Mouse (Mus musculus) midbrain, postnatal 0 days (tissue): Measurements from ENCODE around the gene Zfp42. TPM values are rescaled to one million over a fixed set of nuclear protein-coding genes. Genes with fewer than 3 reads are reported as not detected.
"Not testable (repeated sequence)": the region's sequence is repeated elsewhere in the genome, so short reads cannot be mapped to it uniquely, and the experiment has no call there.

Experiments
- ATAC-seq: fragments of 200-750 bp; cut with Nextera tagmentation; 2 replicates; pipeline ENCODE4 v1.8.0; 2017; ENCODE audit warnings: moderate number of reproducible peaks, mild to moderate bottlenecking, moderate TSS enrichment, moderate library complexity; ENCODE audit not compliant: low FRiP score
- DNase-seq: peaks from one replicate; pipeline ENCODE4 v3.0.0-alpha.2; 2015; ENCODE audit warnings: low spot score
- H3K27ac ChIP-seq: fragments of 300-500 bp; sonication (generic); 2 replicates; pipeline ENCODE4 v1.5.1; 2014; ENCODE audit warnings: low read depth, mild to moderate bottlenecking, low read length, mixed read lengths
- H3K27me3 ChIP-seq: fragments of 300-500 bp; sonication (generic); 2 replicates; pipeline ENCODE4 v1.6.1; 2014; ENCODE audit warnings: low read length, control low read depth, mixed read lengths; ENCODE audit not compliant: insufficient read depth
- H3K36me3 ChIP-seq: fragments of 300-500 bp; sonication (generic); 2 replicates; pipeline ENCODE4 v1.6.1; 2014; ENCODE audit warnings: low read length, control low read depth, mixed read lengths; ENCODE audit not compliant: insufficient read depth
- H3K4me1 ChIP-seq: fragments of 300-500 bp; sonication (generic); 2 replicates; pipeline ENCODE4 v1.6.1; 2014; ENCODE audit warnings: mild to moderate bottlenecking, control low read depth, antibody characterized with exemption, low read length, mixed read lengths; ENCODE audit not compliant: insufficient read depth
- H3K4me2 ChIP-seq: fragments of 300-500 bp; sonication (generic); 2 replicates; pipeline ENCODE4 v1.6.1; 2014; ENCODE audit warnings: low read depth, mild to moderate bottlenecking, low read length, mixed read lengths; ENCODE audit not compliant: poor library complexity, severe bottlenecking
- H3K4me3 ChIP-seq: fragments of 300-500 bp; sonication (generic); 2 replicates; pipeline ENCODE4 v1.5.1; 2014; ENCODE audit warnings: low read depth, mild to moderate bottlenecking, low read length, moderate library complexity
- H3K9ac ChIP-seq: fragments of 300-500 bp; sonication (generic); replicated peaks from 2 replicates; pipeline ENCODE4 v1.6.1; 2014; ENCODE audit warnings: mild to moderate bottlenecking, low read length, moderate library complexity, mixed read lengths; ENCODE audit not compliant: poor library complexity, severe bottlenecking
- H3K9me3 ChIP-seq: fragments of 300-500 bp; sonication (generic); 2 replicates; pipeline ENCODE4 v1.6.1; 2016; ENCODE audit warnings: low read length, control low read depth
- CTCF ChIP-seq: IDR thresholded peaks from 2 replicates; pipeline ENCODE4 v1.5.1; 2016; ENCODE audit warnings: antibody characterized with exemption, mild to moderate bottlenecking
- WGBS: fragments of 180-500 bp; shearing (Covaris S2); extraction: QIAGEN DNeasy Blood & Tissue Kit; methylation state at CpG from one replicate; pipeline ENCODE4 v1.1.7; 2014; 5-methylcytosine and 5-hydroxymethylcytosine counted together
- polyA plus RNA-seq: library from polyadenylated mRNA; unstranded; fragments of >200 nt; fragmentation: Nextera tagmentation; extraction: Ambion mirVana; gene quantifications from 2 replicates; pipeline ENCODE4 v1.2.1, GENCODE M21; 2015
- total RNA-seq: library from RNA; depleted of rRNA; stranded (reverse); fragments of >200 nt; gene quantifications from 2 replicates; pipeline ENCODE4 v1.2.3, GENCODE M21; 2014; rRNA removed

The Zfp42 gene
- total RNA-seq (not detected in 2 replicates), polyA plus RNA-seq (not detected in 2 replicates)

- Histone ChIP-seq H3K4me3 (no peak within 1 kb of the TSS), H3K36me3 (no peaks in the 10 kb centered on the region), H3K27ac (no peak within 1 kb of the TSS), H3K4me2 (no peak within 1 kb of the TSS), H3K27me3 (no peaks in the 10 kb centered on the region), H3K9ac (no peak within 1 kb of the TSS), H3K9me3 (0 out of 2 replicates have a peak, but pooled peaks cover 5% of the 10 kb centered on the region), H3K4me1 (no peaks in the 10 kb centered on the region)
- no peak for ATAC-seq
- no peak for TF ChIP-seq CTCF
- no peak for DNase-seq
- 46% methylated on average over 14 of the region's 14 CpGs for WGBS
These were observed at the start of gene Zfp42 for GRCm38 (mm10) chr8:43306896-43307295. Gene Zfp42, minus strand, starts transcription at chr8:43306980.

DNA sequence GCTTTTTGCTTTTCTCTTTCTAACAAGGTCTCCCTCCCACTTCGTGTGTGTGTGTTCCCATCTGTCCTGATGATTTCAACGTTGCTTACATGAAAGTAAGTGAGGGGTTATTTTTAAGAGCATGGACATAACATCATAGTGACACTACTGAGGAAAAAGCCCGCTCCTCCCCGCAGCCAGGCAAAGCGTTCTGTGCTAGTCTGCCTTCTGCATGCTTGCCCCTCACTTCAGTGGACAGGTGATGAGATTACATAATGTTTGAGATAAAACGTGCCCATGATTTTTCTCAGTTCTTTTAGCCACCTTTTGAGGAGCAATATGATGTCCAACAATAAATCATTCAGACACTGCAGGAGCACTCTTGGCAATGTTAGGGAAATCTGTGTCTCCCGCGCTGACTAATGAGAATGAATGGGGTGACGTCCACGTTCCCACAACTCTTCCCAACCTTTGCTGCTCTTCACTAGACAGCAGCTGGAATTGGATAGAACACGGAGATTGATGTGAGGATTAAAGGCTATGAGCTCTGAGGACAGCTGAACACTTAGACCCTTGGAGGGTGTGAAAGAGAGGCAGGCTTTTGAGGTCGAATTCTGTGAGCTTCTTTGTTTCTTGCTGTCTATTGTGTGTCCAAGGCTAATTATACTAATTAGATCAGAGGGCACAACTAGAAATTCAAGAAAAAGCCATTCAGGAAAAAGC lies 49.4 kb upstream of the Zfp42 start:
- Histone ChIP-seq H3K9ac (no peak overlapping the region), H3K4me3 (no peak overlapping the region), H3K36me3 (no peaks in the 10 kb centered on the region), H3K27me3 (no peaks in the 10 kb centered on the region), H3K4me1 (no peaks in the 10 kb centered on the region), H3K9me3 (no peaks in the 10 kb centered on the region), H3K4me2 (no peak overlapping the region), H3K27ac (no peak overlapping the region)
- DNase-seq (peak; percentile 14), ATAC-seq (no peak)
- 51% methylated on average over 12 of the region's 12 CpGs for WGBS
- TF ChIP-seq CTCF, result no peak

DNA sequence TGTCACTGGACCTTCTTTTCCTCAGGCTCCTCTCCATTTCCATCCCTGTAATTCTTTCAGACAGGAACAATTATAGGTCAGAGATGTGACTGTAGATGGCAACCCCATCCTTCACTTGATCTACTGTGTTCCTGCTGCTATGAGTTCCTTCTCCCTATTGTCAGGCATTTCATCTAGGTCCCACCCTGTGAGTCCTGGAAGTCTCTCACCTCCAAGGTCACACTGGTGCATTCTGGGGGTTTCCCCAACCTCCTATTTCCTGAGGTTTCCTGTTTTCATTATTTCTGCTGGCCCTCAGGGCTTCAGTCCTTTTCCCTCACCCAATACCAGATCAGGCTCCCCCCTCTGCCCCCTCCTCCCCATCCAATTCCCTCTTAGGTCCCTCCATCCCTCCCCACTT lies 45.5 kb upstream of the Zfp42 start:
- not testable (repeated sequence) for H3K27me3 ChIP-seq, H3K9me3 ChIP-seq, ATAC-seq, H3K4me1 ChIP-seq, H3K9ac ChIP-seq, DNase-seq, H3K4me3 ChIP-seq, H3K27ac ChIP-seq, H3K36me3 ChIP-seq, H3K4me2 ChIP-seq

GRCm38 (mm10) chr8:43338555-43338954 lies 31.8 kb upstream of the Zfp42 start:
- no peak for TF ChIP-seq CTCF
- Histone ChIP-seq H3K27ac (no peak overlapping the region), H3K36me3 (no peaks in the 10 kb centered on the region), H3K4me2 (no peak overlapping the region), H3K9ac (no peak overlapping the region), H3K4me1 (no peaks in the 10 kb centered on the region), H3K4me3 (no peak overlapping the region), H3K27me3 (no peaks in the 10 kb centered on the region), H3K9me3 (no peaks in the 10 kb centered on the region)
- WGBS, result 78% methylated on average over 5 of the region's 5 CpGs
- DNase-seq (no peak), ATAC-seq (no peak)

- Histone ChIP-seq H3K27me3 (no peaks in the 10 kb centered on the region), H3K36me3 (no peaks in the 10 kb centered on the region), H3K4me2 (no peak overlapping the region), H3K27ac (no peak overlapping the region), H3K4me1 (no peaks in the 10 kb centered on the region), H3K4me3 (no peak overlapping the region), H3K9me3 (no peaks in the 10 kb centered on the region), H3K9ac (no peak overlapping the region)
- peak; percentile 40 for TF ChIP-seq CTCF
- DNase-seq (no peak), ATAC-seq (no peak)
- 59% methylated on average over 4 of the region's 4 CpGs for WGBS
These were observed 26.7 kb upstream of the Zfp42 start for GRCm38 (mm10) chr8:43333465-43333864.

DNA sequence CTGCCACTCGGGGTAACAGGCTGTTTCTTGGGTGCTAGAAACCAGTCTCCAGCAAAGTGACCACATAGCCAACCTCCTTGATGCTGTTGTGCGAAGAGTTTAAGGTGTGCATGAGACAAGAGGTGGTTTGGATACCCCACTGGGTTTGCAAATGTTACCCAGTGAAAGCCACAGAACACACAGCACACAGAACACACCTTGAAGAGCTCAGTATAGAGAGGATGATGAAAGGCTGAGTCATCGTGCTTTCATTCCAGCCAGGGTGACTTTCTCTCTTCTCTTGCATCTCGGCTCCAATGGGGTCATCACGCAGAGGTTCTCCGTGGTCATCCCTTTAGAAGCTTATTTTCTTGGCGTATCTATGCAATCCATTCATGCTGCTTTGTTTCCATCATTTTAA lies 24.9 kb upstream of the Zfp42 start:
- Histone ChIP-seq H3K4me2 (no peak overlapping the region), H3K9me3 (no peaks in the 10 kb centered on the region), H3K36me3 (no peaks in the 10 kb centered on the region), H3K4me3 (no peak overlapping the region), H3K27ac (no peak overlapping the region), H3K4me1 (no peaks in the 10 kb centered on the region), H3K27me3 (no peaks in the 10 kb centered on the region), H3K9ac (no peak overlapping the region)
- WGBS, result 96% methylated on average over 7 of the region's 7 CpGs
- no peak for DNase-seq
- TF ChIP-seq CTCF, result no peak
- no peak for ATAC-seq
